Mouse (Mus musculus): Measurements from ENCODE around the gene Xab2.

GRCm38 (mm10) chr8:3648268-3648667 lies 27.2 kb upstream of the Xab2 start:
- TF ChIP-seq CTCF (IDR thresholded peaks at IDR 0.05; ENCODE audit: extremely low read depth, insufficient read depth, low read length) = no peak
- TF ChIP-seq POLR2A (IDR thresholded peaks at IDR 0.05; ENCODE audit: extremely low read depth, insufficient read depth, low read length) = no peak
